Mouse (Mus musculus): ENCODE measurements around the gene Shox2.

Shox2 gene

GRCm38 (mm10) chr3:66964884-66965283, 16.7 kb downstream of the Shox2 start:
- no peak for DNase-seq (ENCODE audit: low read depth, low spot score)

DNA sequence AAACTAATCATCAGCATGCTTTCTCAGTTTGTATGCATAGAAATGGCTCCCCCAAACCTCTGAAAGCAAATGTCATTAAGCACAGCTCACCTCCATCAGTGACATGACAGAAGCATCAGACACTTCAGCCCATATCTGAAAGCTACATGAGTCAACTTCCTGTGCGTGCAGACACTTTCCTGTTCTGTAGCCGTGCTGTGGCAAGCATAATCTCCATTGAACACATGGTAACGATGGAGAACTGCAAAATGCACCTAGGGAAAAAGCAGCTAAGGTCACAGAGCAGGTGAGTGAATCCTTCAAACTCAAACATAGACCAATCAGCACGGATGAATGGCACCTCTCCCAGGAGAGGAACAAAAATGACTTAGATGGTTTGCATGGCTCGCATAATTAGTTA, 21.6 kb downstream of the Shox2 start:
- DNase-seq (ENCODE audit: low read depth, low spot score), result no peak

DNA sequence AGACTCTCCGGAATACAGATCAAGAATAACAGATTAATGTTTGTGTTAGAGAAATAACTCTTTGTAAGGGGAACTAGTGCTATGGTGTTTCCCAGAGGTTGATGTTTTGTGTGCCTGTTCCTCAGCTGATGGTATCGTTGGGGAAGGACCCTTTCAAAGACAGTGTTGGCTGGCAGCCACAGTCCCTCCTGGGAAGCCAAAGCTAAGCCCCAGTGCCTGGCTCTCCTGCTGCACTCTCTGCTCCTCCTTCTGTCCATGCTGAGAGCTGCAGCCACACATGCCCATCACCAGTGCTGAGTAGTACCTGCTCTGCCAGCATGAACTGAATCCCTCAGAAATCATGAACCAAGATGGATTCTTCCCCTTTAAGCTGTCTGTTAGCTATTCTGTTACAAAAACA, 26.4 kb downstream of the Shox2 start:
- no peak for DNase-seq (ENCODE audit: low read depth, low spot score)

GRCm38 (mm10) chr3:66939675-66940074, 41.9 kb downstream of the Shox2 start:
- no peak for DNase-seq (ENCODE audit: low read depth, low spot score)

GRCm38 (mm10) chr3:66922436-66922835, 59.1 kb downstream of the Shox2 start:
- DNase-seq (ENCODE audit: low read depth, low spot score), result no peak

Measured in A20 (cell line).